Mouse (Mus musculus) bone marrow macrophage, adult 2 months (primary cell): ENCODE measurements around the gene T.
A peak's percentile ranks its signal among the peaks of the same experiment; 100 is the strongest.

ENCODE experiments used
- CTCF ChIP-seq: IDR thresholded peaks from 2 replicates; pipeline ENCODE4 v1.5.1; 2012; ENCODE audit warnings: low read depth, mild to moderate bottlenecking, low read length, moderate library complexity
- POLR2A ChIP-seq: IDR thresholded peaks from 2 replicates; pipeline ENCODE4 v1.6.1; 2012; ENCODE audit warnings: mild to moderate bottlenecking, low read depth, low read length, borderline replicate concordance

- TF ChIP-seq CTCF (peak; percentile 82), POLR2A (no peak)
These were observed 27.3 kb downstream of the T start for GRCm38 (mm10) chr17:8461568-8461967.
